Mouse (Mus musculus) embryonic facial prominence, embryonic 11.5 days (tissue): ENCODE data around the gene Igf1r. TPM values are rescaled to one million over a fixed set of nuclear protein-coding genes. Genes with fewer than 3 reads are reported as not detected.

Source experiments
- ATAC-seq: fragments of 200-750 bp; cut with Nextera tagmentation; replicated peaks from 2 replicates; pipeline ENCODE4 v1.8.0; 2017; ENCODE audit warnings: low read depth; ENCODE audit not compliant: insufficient number of reproducible peaks, low FRiP score, low TSS enrichment
- DNase-seq: peaks from one replicate; pipeline ENCODE4 v3.0.0-alpha.2; 2015; ENCODE audit warnings: low spot score
- H3K27ac ChIP-seq: fragments of 300-500 bp; sonication (generic); replicated peaks from 2 replicates; pipeline ENCODE4 v1.5.1; 2014; ENCODE audit warnings: mild to moderate bottlenecking, low read depth, low read length, control low read depth
- H3K27me3 ChIP-seq: fragments of 300-500 bp; sonication (generic); 2 replicates; pipeline ENCODE4 v1.6.1; 2014; ENCODE audit warnings: mild to moderate bottlenecking, low read length, moderate library complexity, mixed read lengths; ENCODE audit not compliant: control insufficient read depth, insufficient read depth
- H3K36me3 ChIP-seq: fragments of 300-500 bp; sonication (generic); replicated peaks from 2 replicates; pipeline ENCODE4 v1.6.1; 2014; ENCODE audit warnings: low read depth, mild to moderate bottlenecking, low read length, moderate library complexity, mixed read lengths; ENCODE audit not compliant: control insufficient read depth, insufficient read depth
- H3K4me1 ChIP-seq: fragments of 300-500 bp; sonication (generic); 2 replicates; pipeline ENCODE4 v1.6.1; 2014; ENCODE audit warnings: low read length, mixed read lengths; ENCODE audit not compliant: control insufficient read depth, insufficient read depth
- H3K4me2 ChIP-seq: fragments of 300-500 bp; sonication (generic); 2 replicates; pipeline ENCODE4 v1.6.1; 2014; ENCODE audit warnings: low read depth, mild to moderate bottlenecking, control low read depth, low read length, moderate library complexity
- H3K4me3 ChIP-seq: fragments of 300-500 bp; sonication (generic); 2 replicates; pipeline ENCODE4 v1.5.1; 2014; ENCODE audit warnings: low read depth, low read length, control low read depth
- H3K9ac ChIP-seq: fragments of 300-500 bp; sonication (generic); replicated peaks from 2 replicates; pipeline ENCODE4 v1.6.1; 2014; ENCODE audit warnings: mild to moderate bottlenecking, control low read depth, low read length
- H3K9me3 ChIP-seq: fragments of 300-500 bp; sonication (generic); replicated peaks from 2 replicates; pipeline ENCODE4 v1.6.1; 2016; ENCODE audit warnings: mild to moderate bottlenecking, low read length, inconsistent platforms, mixed read lengths; ENCODE audit not compliant: control insufficient read depth
- WGBS: fragments of 180-500 bp; shearing (Covaris S2); extraction: QIAGEN DNeasy Blood & Tissue Kit; methylation state at CpG from one replicate; pipeline ENCODE4 v1.1.7; 2014; 5-methylcytosine and 5-hydroxymethylcytosine counted together
- polyA plus RNA-seq: library from polyadenylated mRNA; unstranded; fragments of >200 nt; fragmentation: Nextera tagmentation; extraction: Ambion mirVana; gene quantifications from 2 replicates; pipeline ENCODE4 v1.2.1, GENCODE M21; 2014

The Igf1r gene
- polyA plus RNA-seq, 1 experiment from 2014 or later = 19.4 TPM

GRCm38 (mm10) chr7:67996202-67996960 is 43.8 kb downstream of the Igf1r start:
- no peaks in the 10 kb centered on the region for H3K36me3 ChIP-seq
- H3K4me2 ChIP-seq = no peak overlapping the region
- H3K4me3 ChIP-seq = no peak overlapping the region
- 69% methylated on average over 12 of the region's 12 CpGs for WGBS
- no peak for DNase-seq
- no peaks in the 10 kb centered on the region for H3K9me3 ChIP-seq
- H3K4me1 ChIP-seq = no peaks in the 10 kb centered on the region; the same call in 1 of the 2 replicates
- no peaks in the 10 kb centered on the region for H3K27me3 ChIP-seq
- no peak for ATAC-seq
- no peak overlapping the region for H3K27ac ChIP-seq
- no peak overlapping the region for H3K9ac ChIP-seq

GRCm38 (mm10) chr7:68001269-68001668 is 48.6 kb downstream of the Igf1r start:
- Histone ChIP-seq H3K27ac (no peak overlapping the region), H3K27me3 (no peaks in the 10 kb centered on the region), H3K36me3 (peaks cover 9% of the 10 kb centered on the region), H3K4me3 (no peak overlapping the region), H3K4me2 (no peak overlapping the region), H3K4me1 (no peaks in the 10 kb centered on the region), H3K9ac (no peak overlapping the region), H3K9me3 (no peaks in the 10 kb centered on the region)
- no peak for ATAC-seq
- no peak for DNase-seq
- 88% methylated on average over 5 of the region's 5 CpGs for WGBS

GRCm38 (mm10) chr7:68006074-68006473 is 53.4 kb downstream of the Igf1r start:
- Histone ChIP-seq H3K4me3 (no peak overlapping the region), H3K36me3 (peaks cover 12% of the 10 kb centered on the region), H3K4me2 (no peak overlapping the region), H3K9me3 (no peaks in the 10 kb centered on the region), H3K27ac (no peak overlapping the region), H3K27me3 (no peaks in the 10 kb centered on the region), H3K4me1 (no peaks in the 10 kb centered on the region; the same call in 1 of the 2 replicates), H3K9ac (no peak overlapping the region)
- ATAC-seq = no peak
- 97% methylated on average over 7 of the region's 7 CpGs for WGBS
- DNase-seq = no peak

GRCm38 (mm10) chr7:68006496-68006895 is 53.9 kb downstream of the Igf1r start:
- H3K27me3 ChIP-seq = no peaks in the 10 kb centered on the region
- H3K27ac ChIP-seq = no peak overlapping the region
- no peaks in the 10 kb centered on the region for H3K9me3 ChIP-seq
- DNase-seq = no peak
- H3K4me2 ChIP-seq = no peak overlapping the region
- no peak overlapping the region for H3K4me3 ChIP-seq
- WGBS = 90% methylated on average over 6 of the region's 6 CpGs
- ATAC-seq = no peak
- H3K9ac ChIP-seq = no peak overlapping the region
- H3K4me1 ChIP-seq = no peaks in the 10 kb centered on the region; the same call in 1 of the 2 replicates
- peaks cover 12% of the 10 kb centered on the region for H3K36me3 ChIP-seq

- H3K27me3 ChIP-seq = no peaks in the 10 kb centered on the region
- DNase-seq = no peak
- H3K4me1 ChIP-seq = no peaks in the 10 kb centered on the region; the same call in 1 of the 2 replicates
- 64% methylated on average over 8 of the region's 8 CpGs for WGBS
- no peak overlapping the region for H3K9ac ChIP-seq
- H3K9me3 ChIP-seq = no peaks in the 10 kb centered on the region
- no peak overlapping the region for H3K4me3 ChIP-seq
- no peak overlapping the region for H3K4me2 ChIP-seq
- peaks cover 8% of the 10 kb centered on the region for H3K36me3 ChIP-seq
- no peak for ATAC-seq
- no peak overlapping the region for H3K27ac ChIP-seq
Measured at GRCm38 (mm10) chr7:68009635-68010034, 57.0 kb downstream of the Igf1r start.

- no peak for ATAC-seq
- 72% methylated on average over 7 of the region's 7 CpGs for WGBS
- H3K4me3 ChIP-seq = no peak overlapping the region
- no peak overlapping the region for H3K4me2 ChIP-seq
- DNase-seq = no peak
- H3K9me3 ChIP-seq = no peaks in the 10 kb centered on the region
- no peaks in the 10 kb centered on the region; the same call in 1 of the 2 replicates for H3K4me1 ChIP-seq
- peaks cover 4% of the 10 kb centered on the region; the same call in 1 of the 2 replicates for H3K36me3 ChIP-seq
- no peaks in the 10 kb centered on the region for H3K27me3 ChIP-seq
- H3K27ac ChIP-seq = no peak overlapping the region
- H3K9ac ChIP-seq = no peak overlapping the region
Measured at GRCm38 (mm10) chr7:68010168-68010567, 57.5 kb downstream of the Igf1r start.

- H3K9me3 ChIP-seq = no peaks in the 10 kb centered on the region
- H3K4me1 ChIP-seq = no peaks in the 10 kb centered on the region; the same call in 1 of the 2 replicates
- ATAC-seq (no peak), DNase-seq (no peak)
- H3K4me2 ChIP-seq = no peak overlapping the region
- no peak overlapping the region for H3K9ac ChIP-seq
- 74% methylated on average over 3 of the region's 3 CpGs for WGBS
- H3K4me3 ChIP-seq = no peak overlapping the region
- H3K36me3 ChIP-seq = peaks cover 3% of the 10 kb centered on the region; the same call in 1 of the 2 replicates
- no peak overlapping the region for H3K27ac ChIP-seq
- no peaks in the 10 kb centered on the region for H3K27me3 ChIP-seq
Measured at GRCm38 (mm10) chr7:68010802-68011201, 58.2 kb downstream of the Igf1r start.

GRCm38 (mm10) chr7:68011385-68012122 is 58.9 kb downstream of the Igf1r start:
- Histone ChIP-seq H3K4me1 (no peaks in the 10 kb centered on the region; the same call in 1 of the 2 replicates), H3K4me2 (no peak overlapping the region), H3K36me3 (peaks cover 3% of the 10 kb centered on the region; the same call in 1 of the 2 replicates), H3K4me3 (no peak overlapping the region), H3K27me3 (no peaks in the 10 kb centered on the region), H3K9me3 (no peaks in the 10 kb centered on the region), H3K9ac (no peak overlapping the region), H3K27ac (no peak overlapping the region)
- no peak for ATAC-seq
- 77% methylated on average over 13 of the region's 13 CpGs for WGBS
- no peak for DNase-seq
